Mouse (Mus musculus) heart, embryonic 11.5 days (tissue): ENCODE measurements at regions not wholly inside any gene's neighbourhood (a gene's known extent, or its start where the extent isn't known, plus 50 kb on each side); places are given as distances from the start of the nearest gene placed in this dataset.

Source experiments
- ATAC-seq: fragments of 200-750 bp; cut with Nextera tagmentation; replicated peaks from 2 replicates; pipeline ENCODE4 v1.8.0; 2017; ENCODE audit warnings: moderate library complexity; ENCODE audit not compliant: insufficient number of reproducible peaks, low FRiP score, low TSS enrichment
- H3K27ac ChIP-seq: fragments of 300-500 bp; sonication (generic); 2 replicates; pipeline ENCODE4 v1.5.1; 2014; ENCODE audit warnings: mild to moderate bottlenecking, low read depth, low read length
- H3K27me3 ChIP-seq: fragments of 300-500 bp; sonication (generic); 2 replicates; pipeline ENCODE4 v1.6.1; 2014; ENCODE audit warnings: mild to moderate bottlenecking, low read length, mixed read lengths; ENCODE audit not compliant: control insufficient read depth, insufficient read depth
- H3K36me3 ChIP-seq: fragments of 300-500 bp; sonication (generic); 2 replicates; pipeline ENCODE4 v1.6.1; 2014; ENCODE audit warnings: mild to moderate bottlenecking, low read length, moderate library complexity, mixed read lengths; ENCODE audit not compliant: control insufficient read depth, insufficient read depth
- H3K4me1 ChIP-seq: fragments of 300-500 bp; sonication (generic); 2 replicates; pipeline ENCODE4 v1.6.1; 2014; ENCODE audit warnings: low read length; ENCODE audit not compliant: control insufficient read depth, insufficient read depth
- H3K4me2 ChIP-seq: fragments of 300-500 bp; sonication (generic); 2 replicates; pipeline ENCODE4 v1.6.1; 2014; ENCODE audit warnings: mild to moderate bottlenecking, moderate library complexity
- H3K4me3 ChIP-seq: fragments of 300-500 bp; sonication (generic); 2 replicates; pipeline ENCODE4 v1.5.1; 2014; ENCODE audit warnings: low read depth, low read length
- H3K9ac ChIP-seq: fragments of 300-500 bp; sonication (generic); 2 replicates; pipeline ENCODE4 v1.6.1; 2014; ENCODE audit warnings: mild to moderate bottlenecking, low read depth, low read length, moderate library complexity
- H3K9me3 ChIP-seq: fragments of 300-500 bp; sonication (generic); replicated peaks from 2 replicates; pipeline ENCODE4 v1.6.1; 2016; ENCODE audit warnings: low read length; ENCODE audit not compliant: control insufficient read depth
- WGBS: fragments of 180-500 bp; shearing (Covaris S2); extraction: QIAGEN DNeasy Blood & Tissue Kit; methylation state at CpG from one replicate; pipeline ENCODE4 v1.1.7; 2014; ENCODE audit not compliant: insufficient replicate concordance; 5-methylcytosine and 5-hydroxymethylcytosine counted together

- Histone ChIP-seq H3K36me3 (no peaks in the 10 kb centered on the region), H3K4me3 (no peak overlapping the region), H3K9me3 (no peaks in the 10 kb centered on the region), H3K9ac (no peak overlapping the region), H3K27me3 (no peaks in the 10 kb centered on the region), H3K27ac (no peak overlapping the region), H3K4me2 (no peak overlapping the region), H3K4me1 (no peaks in the 10 kb centered on the region)
- ATAC-seq = no peak
- WGBS = 86% methylated on average over 13 of the region's 13 CpGs
Observed at GRCm38 (mm10) chr4:142460468-142461086, 221.4 kb upstream of the Kazn start.

DNA sequence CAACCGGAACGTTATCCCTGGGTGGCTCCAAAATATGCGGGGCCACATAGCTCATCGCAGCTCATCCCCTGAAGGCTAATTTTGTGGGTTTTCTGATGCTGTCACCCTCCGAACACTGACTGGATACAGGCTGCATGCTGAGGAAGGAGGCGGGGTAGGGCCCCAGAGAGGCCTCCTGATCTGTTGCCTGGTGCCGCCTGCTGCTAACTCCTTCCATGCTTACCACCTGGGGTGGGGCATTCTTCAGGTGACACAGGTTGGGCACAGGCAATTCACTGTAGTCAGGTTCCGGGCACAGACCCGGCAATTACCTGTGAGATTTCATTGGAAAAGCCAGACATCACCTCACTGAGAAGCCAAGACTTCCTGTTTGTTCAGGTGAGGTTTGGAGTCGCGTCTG, 213.4 kb upstream of the Kazn start:
- no peaks in the 10 kb centered on the region for H3K4me1 ChIP-seq
- WGBS = 41% methylated on average over 11 of the region's 11 CpGs
- no peak overlapping the region for H3K4me3 ChIP-seq
- H3K27ac ChIP-seq = no peak overlapping the region
- ATAC-seq = no peak
- H3K27me3 ChIP-seq = no peaks in the 10 kb centered on the region; the same call in none of the 2 replicates
- no peak overlapping the region for H3K9ac ChIP-seq
- no peak overlapping the region for H3K4me2 ChIP-seq
- H3K9me3 ChIP-seq = no peaks in the 10 kb centered on the region
- H3K36me3 ChIP-seq = no peaks in the 10 kb centered on the region

GRCm38 (mm10) chr4:142450884-142451283, 211.7 kb upstream of the Kazn start:
- 64% methylated on average over 3 of the region's 3 CpGs for WGBS
- no peaks in the 10 kb centered on the region for H3K36me3 ChIP-seq
- no peak for ATAC-seq

DNA sequence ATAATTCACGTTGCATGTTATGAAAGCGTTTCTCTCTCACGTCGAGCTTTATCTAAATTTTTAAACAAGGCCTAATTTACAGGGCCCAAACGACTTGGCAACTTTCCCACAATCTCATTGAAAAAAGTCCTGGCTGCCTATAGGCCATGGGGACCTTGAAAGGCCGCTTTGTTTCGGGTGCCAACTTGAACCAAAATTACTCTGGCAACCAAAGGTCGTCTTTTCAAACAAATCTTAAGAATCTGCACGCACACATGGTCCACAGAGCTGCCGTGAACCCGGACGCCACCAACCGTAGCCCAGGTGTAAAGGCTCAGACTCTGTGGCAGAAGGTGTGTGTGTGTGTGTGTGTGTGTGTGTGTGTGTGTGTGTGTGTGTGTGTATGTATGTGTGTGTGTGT, 210.5 kb upstream of the Kazn start:
- Histone ChIP-seq H3K4me3 (no peak overlapping the region), H3K9me3 (no peaks in the 10 kb centered on the region)

More at GRCm38 (mm10) chr4:142450884-142451283, 211.7 kb upstream of the Kazn start:
- Histone ChIP-seq H3K27ac (no peak overlapping the region), H3K4me3 (no peak overlapping the region), H3K9ac (no peak overlapping the region), H3K4me1 (no peaks in the 10 kb centered on the region), H3K9me3 (no peaks in the 10 kb centered on the region), H3K4me2 (no peak overlapping the region), H3K27me3 (no peaks in the 10 kb centered on the region; the same call in none of the 2 replicates)

DNA sequence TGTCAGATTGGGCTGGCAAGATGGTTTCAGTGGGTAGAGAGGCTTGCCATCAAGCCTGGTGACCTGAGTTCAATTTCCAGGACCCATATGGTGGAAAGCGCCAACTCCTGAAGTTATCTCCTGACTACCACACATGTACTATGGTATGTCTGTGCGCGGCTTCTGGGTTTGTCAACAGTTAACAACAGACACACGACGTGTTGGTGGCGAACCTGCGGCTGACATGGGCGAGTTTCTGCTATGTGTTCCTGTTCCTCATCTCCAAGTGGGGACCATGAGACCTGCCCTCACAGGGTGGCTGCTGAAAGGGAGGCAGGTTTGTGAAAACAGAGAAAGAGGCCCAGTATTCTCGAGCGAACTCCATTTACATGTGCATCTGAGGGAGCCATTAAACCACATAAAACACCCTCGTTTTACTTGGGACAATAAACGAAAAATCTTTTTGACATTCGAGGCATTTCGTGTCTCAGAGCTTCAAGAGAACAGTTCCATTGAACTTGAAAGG, 210.0 kb upstream of the Kazn start:
- no peak overlapping the region for H3K4me2 ChIP-seq
- WGBS = 79% methylated on average over 14 of the region's 14 CpGs
- no peak overlapping the region for H3K4me3 ChIP-seq
- H3K27ac ChIP-seq = no peak overlapping the region
- no peaks in the 10 kb centered on the region for H3K36me3 ChIP-seq
- H3K4me1 ChIP-seq = no peaks in the 10 kb centered on the region
- ATAC-seq = no peak
- H3K27me3 ChIP-seq = no peaks in the 10 kb centered on the region; the same call in none of the 2 replicates
- no peaks in the 10 kb centered on the region for H3K9me3 ChIP-seq
- H3K9ac ChIP-seq = no peak overlapping the region

More for the DNA sequence above, 210.5 kb upstream of the Kazn start:
- Histone ChIP-seq H3K27ac (no peak overlapping the region), H3K9ac (no peak overlapping the region), H3K36me3 (no peaks in the 10 kb centered on the region), H3K4me1 (no peaks in the 10 kb centered on the region), H3K27me3 (no peaks in the 10 kb centered on the region; the same call in none of the 2 replicates), H3K4me2 (no peak overlapping the region)
- WGBS = 75% methylated on average over 13 of the region's 13 CpGs
- no peak for ATAC-seq

DNA sequence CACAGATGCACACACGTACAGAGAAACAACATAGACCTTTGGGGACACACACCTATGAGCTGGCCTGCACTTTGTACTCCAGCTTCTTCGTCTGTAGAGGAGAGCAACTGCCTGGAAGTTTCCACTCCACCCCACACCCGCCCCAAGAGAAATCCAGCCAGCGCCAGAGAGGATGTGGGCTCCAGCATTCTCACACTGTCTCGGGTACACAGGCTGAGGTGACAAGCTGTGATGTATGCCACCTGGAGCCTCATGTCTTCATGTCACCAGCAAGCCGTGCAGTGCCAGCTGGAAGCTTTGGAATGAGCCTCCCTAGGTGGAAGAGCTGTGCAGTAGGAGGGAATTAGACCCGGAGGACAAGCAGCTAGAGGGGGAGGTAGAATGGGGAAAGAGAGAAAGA, 208.3 kb upstream of the Kazn start:
- H3K4me1 ChIP-seq = no peaks in the 10 kb centered on the region
- H3K36me3 ChIP-seq = no peaks in the 10 kb centered on the region
- H3K27me3 ChIP-seq = no peaks in the 10 kb centered on the region; the same call in none of the 2 replicates
- no peak overlapping the region for H3K4me3 ChIP-seq
- H3K27ac ChIP-seq = no peak overlapping the region
- 38% methylated on average over 7 of the region's 7 CpGs for WGBS
- ATAC-seq = no peak
- H3K9me3 ChIP-seq = no peaks in the 10 kb centered on the region
- H3K4me2 ChIP-seq = no peak overlapping the region
- no peak overlapping the region for H3K9ac ChIP-seq

- WGBS = 84% methylated on average over 11 of the region's 11 CpGs
- Histone ChIP-seq H3K4me1 (no peaks in the 10 kb centered on the region), H3K4me2 (no peak overlapping the region), H3K4me3 (no peak overlapping the region), H3K9me3 (no peaks in the 10 kb centered on the region), H3K9ac (no peak overlapping the region), H3K27ac (no peak overlapping the region), H3K27me3 (no peaks in the 10 kb centered on the region), H3K36me3 (no peaks in the 10 kb centered on the region)
- ATAC-seq = no peak
Observed at GRCm38 (mm10) chr4:142441045-142441444, 201.8 kb upstream of the Kazn start.

- WGBS = 32% methylated on average over 9 of the region's 9 CpGs
- H3K4me3 ChIP-seq = no peak overlapping the region
Observed at GRCm38 (mm10) chr4:142439450-142440183, 200.4 kb upstream of the Kazn start.

More at GRCm38 (mm10) chr4:142439450-142440183, 200.4 kb upstream of the Kazn start:
- Histone ChIP-seq H3K4me2 (no peak overlapping the region), H3K9ac (no peak overlapping the region), H3K27me3 (no peaks in the 10 kb centered on the region), H3K36me3 (no peaks in the 10 kb centered on the region), H3K27ac (no peak overlapping the region), H3K9me3 (no peaks in the 10 kb centered on the region), H3K4me1 (no peaks in the 10 kb centered on the region)
- no peak for ATAC-seq
